Mouse (Mus musculus): ENCODE measurements at regions not wholly inside any gene's neighbourhood (a gene's known extent, or its start where the extent isn't known, plus 50 kb on each side); places are given as distances from the start of the nearest gene placed in this dataset.

GRCm38 (mm10) chr3:68758609-68759008 is 68.2 kb downstream of the Il12a start:
- no peak overlapping the region for H3K4me3 ChIP-seq (ENCODE audit: low read depth, low read length)
- H3K4me1 ChIP-seq (replicated peaks; ENCODE audit: control insufficient read depth, insufficient read depth, low read length): no peaks in the 10 kb centered on the region
- H3K27me3 ChIP-seq (ENCODE audit: control insufficient read depth, insufficient read depth, low read length): no peaks in the 10 kb centered on the region
- no peak overlapping the region for H3K27ac ChIP-seq (ENCODE audit: low read depth, low read length)
- ATAC-seq (replicated peaks; ENCODE audit: low FRiP score): no peak
- no peaks in the 10 kb centered on the region for H3K36me3 ChIP-seq (ENCODE audit: control insufficient read depth, insufficient read depth, low read length)
- DNase-seq (ENCODE audit: low spot score): no peak
- H3K9me3 ChIP-seq (ENCODE audit: control insufficient read depth, low read length): no peaks in the 10 kb centered on the region
- H3K4me2 ChIP-seq (ENCODE audit: low read depth, low read length, severe bottlenecking): no peak overlapping the region
- no peak overlapping the region for H3K9ac ChIP-seq (ENCODE audit: low read length)

- H3K27me3 ChIP-seq (ENCODE audit: control insufficient read depth, insufficient read depth, low read length): no peaks in the 10 kb centered on the region
- H3K4me3 ChIP-seq (ENCODE audit: low read depth, low read length): no peak overlapping the region
- no peaks in the 10 kb centered on the region for H3K4me1 ChIP-seq (replicated peaks; ENCODE audit: control insufficient read depth, insufficient read depth, low read length)
- 61% methylated on average over 8 of the region's 8 CpGs for WGBS
- ATAC-seq (replicated peaks; ENCODE audit: low FRiP score) (no peak), DNase-seq (ENCODE audit: low spot score) (no peak)
- H3K27ac ChIP-seq (ENCODE audit: low read depth, low read length): no peak overlapping the region
- H3K9ac ChIP-seq (ENCODE audit: low read length): no peak overlapping the region
- H3K4me2 ChIP-seq (ENCODE audit: low read depth, low read length, severe bottlenecking): no peak overlapping the region
- H3K9me3 ChIP-seq (ENCODE audit: control insufficient read depth, low read length): no peaks in the 10 kb centered on the region
- H3K36me3 ChIP-seq (ENCODE audit: control insufficient read depth, insufficient read depth, low read length): no peaks in the 10 kb centered on the region
Observed at GRCm38 (mm10) chr3:68759375-68759774, 68.9 kb downstream of the Il12a start.

GRCm38 (mm10) chr3:68760806-68761205 is 70.4 kb downstream of the Il12a start:
- no peak for ATAC-seq (replicated peaks; ENCODE audit: low FRiP score)
- Histone ChIP-seq H3K4me1 (replicated peaks; ENCODE audit: control insufficient read depth, insufficient read depth, low read length) (no peaks in the 10 kb centered on the region), H3K27me3 (ENCODE audit: control insufficient read depth, insufficient read depth, low read length) (no peaks in the 10 kb centered on the region), H3K9ac (ENCODE audit: low read length) (no peak overlapping the region), H3K27ac (ENCODE audit: low read depth, low read length) (no peak overlapping the region), H3K36me3 (ENCODE audit: control insufficient read depth, insufficient read depth, low read length) (no peaks in the 10 kb centered on the region), H3K9me3 (ENCODE audit: control insufficient read depth, low read length) (no peaks in the 10 kb centered on the region), H3K4me2 (ENCODE audit: low read depth, low read length, severe bottlenecking) (no peak overlapping the region), H3K4me3 (ENCODE audit: low read depth, low read length) (no peak overlapping the region)
- WGBS: 72% methylated on average over 2 of the region's 2 CpGs
- no peak for DNase-seq (ENCODE audit: low spot score)

- Histone ChIP-seq H3K4me3 (ENCODE audit: low read depth, low read length) (no peak overlapping the region), H3K4me1 (replicated peaks; ENCODE audit: control insufficient read depth, insufficient read depth, low read length) (no peaks in the 10 kb centered on the region), H3K27ac (ENCODE audit: low read depth, low read length) (no peak overlapping the region), H3K4me2 (ENCODE audit: low read depth, low read length, severe bottlenecking) (no peak overlapping the region), H3K36me3 (ENCODE audit: control insufficient read depth, insufficient read depth, low read length) (no peaks in the 10 kb centered on the region), H3K9me3 (ENCODE audit: control insufficient read depth, low read length) (no peaks in the 10 kb centered on the region), H3K27me3 (ENCODE audit: control insufficient read depth, insufficient read depth, low read length) (no peaks in the 10 kb centered on the region), H3K9ac (ENCODE audit: low read length) (no peak overlapping the region)
- ATAC-seq (replicated peaks; ENCODE audit: low FRiP score) (no peak), DNase-seq (ENCODE audit: low spot score) (no peak)
- 77% methylated on average over 7 of the region's 7 CpGs for WGBS
Observed at GRCm38 (mm10) chr3:68761242-68761625, 70.8 kb downstream of the Il12a start.

GRCm38 (mm10) chr3:68761626-68762331 is 71.3 kb downstream of the Il12a start:
- Histone ChIP-seq H3K9ac (ENCODE audit: low read length) (no peak overlapping the region), H3K9me3 (ENCODE audit: control insufficient read depth, low read length) (no peaks in the 10 kb centered on the region), H3K4me3 (ENCODE audit: low read depth, low read length) (no peak overlapping the region), H3K4me1 (replicated peaks; ENCODE audit: control insufficient read depth, insufficient read depth, low read length) (no peaks in the 10 kb centered on the region), H3K27ac (ENCODE audit: low read depth, low read length) (no peak overlapping the region), H3K36me3 (ENCODE audit: control insufficient read depth, insufficient read depth, low read length) (no peaks in the 10 kb centered on the region), H3K27me3 (ENCODE audit: control insufficient read depth, insufficient read depth, low read length) (no peaks in the 10 kb centered on the region), H3K4me2 (ENCODE audit: low read depth, low read length, severe bottlenecking) (no peak overlapping the region)
- WGBS: 50% methylated on average over 11 of the region's 11 CpGs
- ATAC-seq (replicated peaks; ENCODE audit: low FRiP score) (no peak), DNase-seq (ENCODE audit: low spot score) (no peak)

GRCm38 (mm10) chr3:68762988-68763387 is 72.5 kb downstream of the Il12a start:
- Histone ChIP-seq H3K4me3 (ENCODE audit: low read depth, low read length) (no peak overlapping the region), H3K4me1 (replicated peaks; ENCODE audit: control insufficient read depth, insufficient read depth, low read length) (no peaks in the 10 kb centered on the region), H3K4me2 (ENCODE audit: low read depth, low read length, severe bottlenecking) (no peak overlapping the region), H3K9me3 (ENCODE audit: control insufficient read depth, low read length) (no peaks in the 10 kb centered on the region), H3K9ac (ENCODE audit: low read length) (no peak overlapping the region), H3K27me3 (ENCODE audit: control insufficient read depth, insufficient read depth, low read length) (no peaks in the 10 kb centered on the region), H3K27ac (ENCODE audit: low read depth, low read length) (no peak overlapping the region), H3K36me3 (ENCODE audit: control insufficient read depth, insufficient read depth, low read length) (no peaks in the 10 kb centered on the region)
- ATAC-seq (replicated peaks; ENCODE audit: low FRiP score) (no peak), DNase-seq (ENCODE audit: low spot score) (no peak)
- 93% methylated on average over 8 of the region's 8 CpGs for WGBS

- Histone ChIP-seq H3K9ac (ENCODE audit: low read length) (no peak overlapping the region), H3K4me2 (ENCODE audit: low read depth, low read length, severe bottlenecking) (no peak overlapping the region), H3K27ac (ENCODE audit: low read depth, low read length) (no peak overlapping the region), H3K4me3 (ENCODE audit: low read depth, low read length) (no peak overlapping the region), H3K27me3 (ENCODE audit: control insufficient read depth, insufficient read depth, low read length) (no peaks in the 10 kb centered on the region), H3K36me3 (ENCODE audit: control insufficient read depth, insufficient read depth, low read length) (no peaks in the 10 kb centered on the region), H3K9me3 (ENCODE audit: control insufficient read depth, low read length) (no peaks in the 10 kb centered on the region), H3K4me1 (replicated peaks; ENCODE audit: control insufficient read depth, insufficient read depth, low read length) (no peaks in the 10 kb centered on the region)
- WGBS: 86% methylated on average over 3 of the region's 4 CpGs
- no peak for DNase-seq (ENCODE audit: low spot score)
- ATAC-seq (replicated peaks; ENCODE audit: low FRiP score): no peak
Observed at GRCm38 (mm10) chr3:68764336-68764735, 73.9 kb downstream of the Il12a start.

- Histone ChIP-seq H3K4me3 (ENCODE audit: low read depth, low read length) (no peak overlapping the region), H3K36me3 (ENCODE audit: control insufficient read depth, insufficient read depth, low read length) (no peaks in the 10 kb centered on the region), H3K27me3 (ENCODE audit: control insufficient read depth, insufficient read depth, low read length) (no peaks in the 10 kb centered on the region), H3K4me1 (replicated peaks; ENCODE audit: control insufficient read depth, insufficient read depth, low read length) (no peaks in the 10 kb centered on the region), H3K9ac (ENCODE audit: low read length) (no peak overlapping the region), H3K4me2 (ENCODE audit: low read depth, low read length, severe bottlenecking) (no peak overlapping the region), H3K9me3 (ENCODE audit: control insufficient read depth, low read length) (no peaks in the 10 kb centered on the region), H3K27ac (ENCODE audit: low read depth, low read length) (no peak overlapping the region)
- 87% methylated on average over 7 of the region's 7 CpGs for WGBS
- DNase-seq (ENCODE audit: low spot score) (no peak), ATAC-seq (replicated peaks; ENCODE audit: low FRiP score) (no peak)
Observed at GRCm38 (mm10) chr3:68764917-68765598, 74.6 kb downstream of the Il12a start.

- no peak overlapping the region for H3K4me3 ChIP-seq (ENCODE audit: low read depth, low read length)
- WGBS: 86% methylated on average over 3 of the region's 3 CpGs
- no peak for DNase-seq (ENCODE audit: low spot score)
- no peak overlapping the region for H3K9ac ChIP-seq (ENCODE audit: low read length)
- no peaks in the 10 kb centered on the region for H3K9me3 ChIP-seq (ENCODE audit: control insufficient read depth, low read length)
- no peak overlapping the region for H3K4me2 ChIP-seq (ENCODE audit: low read depth, low read length, severe bottlenecking)
- no peak overlapping the region for H3K27ac ChIP-seq (ENCODE audit: low read depth, low read length)
- no peaks in the 10 kb centered on the region for H3K27me3 ChIP-seq (ENCODE audit: control insufficient read depth, insufficient read depth, low read length)
- ATAC-seq (replicated peaks; ENCODE audit: low FRiP score): no peak
- no peaks in the 10 kb centered on the region for H3K36me3 ChIP-seq (ENCODE audit: control insufficient read depth, insufficient read depth, low read length)
- no peaks in the 10 kb centered on the region for H3K4me1 ChIP-seq (replicated peaks; ENCODE audit: control insufficient read depth, insufficient read depth, low read length)
Observed at GRCm38 (mm10) chr3:68771579-68771978, 81.1 kb downstream of the Il12a start.

Data from forebrain, embryonic 11.5 days (tissue).